Comparison of ENCODE assay signal across 8 mouse cellular contexts in genomic region chr4:108362321-108363261, GRCm38 (mm10). TPM values are rescaled to one million over a fixed set of nuclear protein-coding genes. Genes with fewer than 3 reads are reported as not detected.
DNase-seq lines count a peak whose midpoint lies in the region; ATAC-seq and TF ChIP-seq lines count a peak whose summit lies in the region.

No protein-coding gene starts in this region.

- peak overlapping the region; percentile 21; the same call in 1 of the 2 replicates for H3K27ac ChIP-seq in testis, adult 2 months (ENCODE audit: control insufficient read depth, insufficient read depth, low read depth, low read length)
- H3K27ac ChIP-seq in hindbrain, embryonic 12.5 days: peak overlapping the region; percentile 96
- H3K27ac ChIP-seq in limb, embryonic 13.5 days: peak overlapping the region; percentile 93
- peak overlapping the region; percentile 90 for H3K27ac ChIP-seq in stomach, embryonic 15.5 days

- 3% methylated on average over 18 of the region's 18 CpGs for WGBS in hindbrain, embryonic 12.5 days
- WGBS in limb, embryonic 13.5 days: 3% methylated on average over 18 of the region's 18 CpGs
- WGBS in stomach, embryonic 15.5 days: 10% methylated on average over 18 of the region's 18 CpGs

- peaks cover 13% of the 10 kb centered on the region for H3K4me1 ChIP-seq in testis, adult 2 months (ENCODE audit: control insufficient read depth, insufficient read depth, low read length)
- peaks cover 62% of the 10 kb centered on the region for H3K4me1 ChIP-seq in hindbrain, embryonic 12.5 days
- peaks cover 60% of the 10 kb centered on the region for H3K4me1 ChIP-seq in limb, embryonic 13.5 days
- peaks cover 29% of the 10 kb centered on the region for H3K4me1 ChIP-seq in stomach, embryonic 15.5 days

- H3K9ac ChIP-seq in hindbrain, embryonic 12.5 days: peak overlapping the region; percentile 33; the same call in 1 of the 2 replicates
- H3K9ac ChIP-seq in limb, embryonic 13.5 days: peak overlapping the region; percentile 21; the same call in 1 of the 2 replicates
- no peak overlapping the region for H3K9ac ChIP-seq in stomach, embryonic 15.5 days

- no peak for TF ChIP-seq CTCF in testis, adult 2 months (IDR thresholded peaks at IDR 0.05; ENCODE audit: control insufficient read depth, insufficient read depth, insufficient replicate concordance, low read depth, low read length)

- H3K9me3 ChIP-seq in hindbrain, embryonic 12.5 days (replicated peaks): no peaks in the 10 kb centered on the region
- no peaks in the 10 kb centered on the region for H3K9me3 ChIP-seq in limb, embryonic 13.5 days
- H3K9me3 ChIP-seq in stomach, embryonic 15.5 days: no peaks in the 10 kb centered on the region

- no peak for TF ChIP-seq POLR2A in testis, adult 2 months (IDR thresholded peaks at IDR 0.05; ENCODE audit: control insufficient read depth, low read depth, low read length)

- no peaks in the 10 kb centered on the region for H3K36me3 ChIP-seq in testis, adult 2 months (ENCODE audit: control insufficient read depth, insufficient read depth, low read length)
- no peaks in the 10 kb centered on the region for H3K36me3 ChIP-seq in hindbrain, embryonic 12.5 days
- no peaks in the 10 kb centered on the region for H3K36me3 ChIP-seq in limb, embryonic 13.5 days
- no peaks in the 10 kb centered on the region for H3K36me3 ChIP-seq in stomach, embryonic 15.5 days

- H3K4me2 ChIP-seq in hindbrain, embryonic 12.5 days (replicated peaks): peak overlapping the region; percentile 36
- peak overlapping the region; percentile 48 for H3K4me2 ChIP-seq in limb, embryonic 13.5 days (replicated peaks)
- peak overlapping the region; percentile 39 for H3K4me2 ChIP-seq in stomach, embryonic 15.5 days

- no peak for DNase-seq in testis, postnatal 14 days (ENCODE audit: low spot score)
- DNase-seq in thymus, postnatal 36 days: no peak

- peak; percentile 51 for ATAC-seq in hindbrain, embryonic 12.5 days (ENCODE audit: low FRiP score)
- ATAC-seq in limb, embryonic 13.5 days (ENCODE audit: low FRiP score, low read depth): peak; percentile 70
- peak; percentile 87 for ATAC-seq in stomach, embryonic 15.5 days (ENCODE audit: insufficient read depth, low FRiP score, low read depth)
- no peak for ATAC-seq in inflammation-experienced regulatory T-cells, adult 6 months
- no peak for ATAC-seq in erythroid progenitor cell, adult 5-6 weeks (replicated peaks; ENCODE audit: low FRiP score, poor library complexity, severe bottlenecking)

- H3K4me3 ChIP-seq in testis, adult 2 months (ENCODE audit: control insufficient read depth, low read depth, low read length): no peak overlapping the region
- H3K4me3 ChIP-seq in hindbrain, embryonic 12.5 days: no peak overlapping the region
- H3K4me3 ChIP-seq in limb, embryonic 13.5 days: no peak overlapping the region
- H3K4me3 ChIP-seq in stomach, embryonic 15.5 days (replicated peaks): no peak overlapping the region

- no peaks in the 10 kb centered on the region for H3K27me3 ChIP-seq in testis, adult 2 months (ENCODE audit: control insufficient read depth, insufficient read depth, low read length)
- no peaks in the 10 kb centered on the region for H3K27me3 ChIP-seq in hindbrain, embryonic 12.5 days
- H3K27me3 ChIP-seq in limb, embryonic 13.5 days: no peaks in the 10 kb centered on the region
- no peaks in the 10 kb centered on the region for H3K27me3 ChIP-seq in stomach, embryonic 15.5 days (replicated peaks)

RNA-seq across cellular contexts. Expression of gene Shisal2a, which starts 20.6 kb away (rescaled TPM):
- 0.43 TPM in 1 of 2 replicates, not detected in the other for polyA plus RNA-seq in testis, adult 2 months (2012; rRNA removed)
- polyA plus RNA-seq in hindbrain, embryonic 12.5 days (2016; fragmentation: Nextera tagmentation; extraction: Ambion mirVana): 3.5 and 5.2 TPM in 2 replicates
- polyA plus RNA-seq in limb, embryonic 13.5 days (2015; fragmentation: Nextera tagmentation; extraction: Ambion mirVana): 7.0 and 7.4 TPM in 2 replicates
- polyA plus RNA-seq in stomach, embryonic 15.5 days (2015; fragmentation: Nextera tagmentation; extraction: Ambion mirVana): 2.3 and 2.6 TPM in 2 replicates
- polyA plus RNA-seq in inflammation-experienced regulatory T-cells, adult 6 months (2017; shearing (Covaris generic)): not detected
- not detected in 2 replicates for total RNA-seq in erythroid progenitor cell, adult 5-6 weeks (2015; ENCODE audit: low replicate concordance)
- total RNA-seq in erythroid progenitor cell, adult 5-6 weeks (2017; ENCODE audit: low replicate concordance): not detected in 2 replicates

RNA-seq across cellular contexts. Expression of gene Coa7, which starts 34.7 kb away (rescaled TPM):
- polyA plus RNA-seq in testis, adult 2 months (2012; rRNA removed): 3.6 and 3.7 TPM in 2 replicates
- polyA plus RNA-seq in hindbrain, embryonic 12.5 days (2016; fragmentation: Nextera tagmentation; extraction: Ambion mirVana): 46.6 and 56.9 TPM in 2 replicates
- 47.2 and 49.0 TPM in 2 replicates for polyA plus RNA-seq in limb, embryonic 13.5 days (2015; fragmentation: Nextera tagmentation; extraction: Ambion mirVana)
- 45.3 and 53.9 TPM in 2 replicates for polyA plus RNA-seq in stomach, embryonic 15.5 days (2015; fragmentation: Nextera tagmentation; extraction: Ambion mirVana)
- polyA plus RNA-seq in inflammation-experienced regulatory T-cells, adult 6 months (2017; shearing (Covaris generic)): 10 to 100 TPM; 16.1 to 26.8 (median 22.9) TPM
- total RNA-seq in erythroid progenitor cell, adult 5-6 weeks (2015; ENCODE audit: low replicate concordance): 2.5 TPM in 1 of 2 replicates, not detected in the other
- total RNA-seq in erythroid progenitor cell, adult 5-6 weeks (2017; ENCODE audit: low replicate concordance): 2.8 and 11.9 TPM in 2 replicates

RNA-seq across cellular contexts. Expression of gene Gpx7, which starts 44.2 kb away (rescaled TPM):
- polyA plus RNA-seq in testis, adult 2 months (2012; rRNA removed): 1.1 and 1.6 TPM in 2 replicates
- polyA plus RNA-seq in hindbrain, embryonic 12.5 days (2016; fragmentation: Nextera tagmentation; extraction: Ambion mirVana): 58.2 and 59.8 TPM in 2 replicates
- polyA plus RNA-seq in limb, embryonic 13.5 days (2015; fragmentation: Nextera tagmentation; extraction: Ambion mirVana): 88.5 and 89.8 TPM in 2 replicates
- polyA plus RNA-seq in stomach, embryonic 15.5 days (2015; fragmentation: Nextera tagmentation; extraction: Ambion mirVana): 53.9 and 54.6 TPM in 2 replicates
- polyA plus RNA-seq in inflammation-experienced regulatory T-cells, adult 6 months (2017; shearing (Covaris generic)): 1 to 10 TPM in 2 of 3 experiments, under 1 TPM in 1; 0.83 to 3.8 (median 2.5) TPM
- total RNA-seq in erythroid progenitor cell, adult 5-6 weeks (2015; ENCODE audit: low replicate concordance): not detected in 2 replicates
- total RNA-seq in erythroid progenitor cell, adult 5-6 weeks (2017; ENCODE audit: low replicate concordance): not detected in 2 replicates

Comparison
In these comparisons a context has a peak if more than half of its experiments do, and no peak if none do; other contexts are left out.
1. H3K27ac ChIP-seq: peak in every context shown above with its lines; median percentile 96 in hindbrain, embryonic 12.5 days; 93 in limb, embryonic 13.5 days; 90 in stomach, embryonic 15.5 days; 21 in testis, adult 2 months.
2. ATAC-seq: peak in hindbrain, embryonic 12.5 days (single experiment), limb, embryonic 13.5 days (single experiment) and stomach, embryonic 15.5 days (single experiment); none in inflammation-experienced regulatory T-cells, adult 6 months (single experiment) and erythroid progenitor cell, adult 5-6 weeks (single experiment).
3. RNA of gene Gpx7, which starts 44.2 kb away (polyA plus RNA-seq): 88.5 to 89.8 TPM in limb, embryonic 13.5 days, 58.2 to 59.8 TPM in hindbrain, embryonic 12.5 days and 53.9 to 54.6 TPM in stomach, embryonic 15.5 days; 0.83 to 3.8 TPM in inflammation-experienced regulatory T-cells, adult 6 months and 1.1 to 1.6 TPM in testis, adult 2 months; every median in the first group is over 10 times any median in the second.
4. Peak in every context shown above with its lines, with median percentiles within 50 percentile points of each other: H3K4me2 ChIP-seq.